Mouse (Mus musculus) R1 (cell line): Measurements from ENCODE around the gene Ppm1d.

Experiments used
- DNase-seq: peaks from one replicate; pipeline ENCODE4 v3.0.0-alpha.2; 2018; ENCODE audit warnings: low read depth, low spot score

Ppm1d gene

DNA sequence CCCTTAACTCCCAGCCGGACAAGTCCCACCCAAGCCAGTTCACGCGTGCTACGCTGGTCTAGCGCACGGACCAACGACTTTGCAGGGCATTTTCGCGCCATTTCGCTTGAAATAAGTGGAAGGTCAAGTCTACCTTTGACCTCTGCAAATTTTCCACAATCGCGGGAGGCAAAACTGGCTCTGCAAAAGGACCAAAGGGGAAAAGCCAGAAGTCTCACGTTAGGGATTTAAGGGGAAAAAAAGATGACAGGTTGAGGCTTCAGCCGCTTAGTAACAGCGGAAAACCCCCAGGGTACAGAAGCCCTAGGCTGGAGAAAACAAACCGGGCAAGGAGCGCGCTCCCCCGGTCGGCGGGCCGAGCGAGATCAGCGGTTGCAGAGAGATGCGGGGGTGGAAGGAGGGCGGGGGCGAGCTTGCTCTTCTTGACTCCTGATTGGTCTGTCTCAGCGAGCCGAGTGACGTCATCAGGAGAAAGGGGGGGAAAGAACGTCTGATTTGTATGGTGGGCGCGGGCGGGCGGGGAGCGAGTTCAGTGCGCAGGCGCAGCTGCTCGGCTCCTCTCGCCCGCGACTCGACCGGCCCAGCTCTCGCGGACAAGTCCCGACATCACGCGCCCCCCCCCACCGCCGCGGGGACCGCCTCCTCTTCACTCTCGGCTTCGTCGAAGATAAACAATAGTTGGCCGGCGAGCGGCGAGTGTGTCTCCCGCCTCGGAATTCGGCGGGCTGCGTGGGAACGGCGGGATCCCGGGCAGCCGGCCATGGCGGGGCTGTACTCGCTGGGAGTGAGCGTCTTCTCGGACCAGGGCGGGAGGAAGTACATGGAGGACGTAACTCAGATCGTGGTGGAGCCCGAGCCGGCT, at the start of gene Ppm1d:
TSS of gene Ppm1d (plus strand) at position 532 of the 862 bp plus-strand sequence.
- peak; percentile 99 for DNase-seq

DNA sequence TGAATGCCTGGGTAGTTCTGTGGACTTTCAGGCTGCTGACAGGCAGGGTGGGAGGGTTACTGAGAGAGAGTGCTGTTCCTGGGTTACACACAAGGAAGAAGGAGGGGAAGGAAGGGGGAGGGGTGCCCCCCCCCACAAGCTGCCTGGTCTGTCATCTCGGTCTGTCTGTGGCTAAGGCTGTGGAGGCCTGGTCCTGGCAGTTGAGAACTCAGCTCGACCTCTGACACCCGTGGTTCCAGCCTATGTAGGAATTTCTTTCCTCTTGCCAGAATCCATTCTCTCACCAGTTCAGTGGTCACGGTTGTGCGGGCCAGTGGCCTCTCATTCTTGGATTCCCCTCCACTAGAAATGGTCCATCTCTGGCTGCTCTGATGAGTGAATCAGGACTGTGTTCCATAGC, 46.4 kb upstream of the Ppm1d start:
- DNase-seq = no peak

DNA sequence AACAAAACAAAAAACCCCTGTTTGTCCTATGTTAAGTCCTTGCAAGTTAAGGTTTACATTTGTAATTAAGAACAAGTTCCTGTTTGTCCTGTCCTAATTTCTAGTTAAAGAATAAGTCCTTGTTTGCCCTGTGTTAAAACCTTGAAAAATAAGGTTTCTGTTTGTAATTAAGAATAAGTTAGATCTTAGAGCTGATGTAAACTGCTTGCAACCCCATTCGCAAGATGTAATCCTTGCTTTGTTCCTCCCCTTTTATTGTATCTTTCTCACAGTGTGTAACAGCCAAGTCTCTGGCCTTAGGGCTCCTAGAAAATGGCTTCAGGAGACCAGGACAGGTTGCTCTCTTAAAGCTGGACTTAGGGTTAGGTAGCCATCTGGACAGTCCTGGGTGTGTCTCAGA, 43.7 kb upstream of the Ppm1d start:
- DNase-seq = no peak

DNA sequence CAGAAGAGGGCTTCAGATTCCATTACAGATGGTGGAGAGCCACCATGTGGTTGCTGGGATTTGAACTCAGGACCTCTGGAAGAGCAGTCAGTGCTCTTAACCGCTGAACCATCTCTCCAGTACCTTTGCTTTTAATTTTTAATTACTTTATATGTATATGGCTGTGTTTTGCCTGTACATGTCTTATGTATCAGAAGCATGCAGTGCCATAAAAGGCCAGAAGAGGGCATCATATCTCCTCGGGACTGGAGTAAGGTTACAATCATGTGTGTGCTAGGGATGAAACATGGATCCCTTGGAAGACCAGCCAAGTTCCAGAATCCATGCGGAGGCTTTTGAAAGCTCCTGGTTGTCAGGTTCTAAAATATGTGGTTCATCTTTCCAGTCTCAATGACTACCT, 40.4 kb upstream of the Ppm1d start:
- peak; percentile 90 for DNase-seq

DNA sequence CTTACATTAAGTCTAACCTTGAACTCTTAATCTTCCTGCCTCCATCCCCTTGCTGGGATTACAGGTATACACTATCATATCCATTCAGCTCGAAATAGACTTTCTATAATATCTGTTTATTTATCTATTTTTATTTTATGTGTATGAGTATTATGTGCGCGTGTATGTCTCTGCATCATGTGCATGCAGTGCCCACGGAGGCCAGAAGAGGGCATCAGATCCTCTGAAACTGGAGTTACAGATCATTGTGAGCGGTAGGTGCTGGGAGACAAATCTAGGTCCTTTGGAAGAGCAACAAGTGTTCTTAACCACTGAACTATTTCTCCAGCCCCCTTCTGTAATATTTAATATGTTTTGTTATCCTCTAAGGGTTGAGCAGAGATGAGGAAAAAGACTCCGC, 37.7 kb upstream of the Ppm1d start:
- DNase-seq = peak; percentile 58

DNA sequence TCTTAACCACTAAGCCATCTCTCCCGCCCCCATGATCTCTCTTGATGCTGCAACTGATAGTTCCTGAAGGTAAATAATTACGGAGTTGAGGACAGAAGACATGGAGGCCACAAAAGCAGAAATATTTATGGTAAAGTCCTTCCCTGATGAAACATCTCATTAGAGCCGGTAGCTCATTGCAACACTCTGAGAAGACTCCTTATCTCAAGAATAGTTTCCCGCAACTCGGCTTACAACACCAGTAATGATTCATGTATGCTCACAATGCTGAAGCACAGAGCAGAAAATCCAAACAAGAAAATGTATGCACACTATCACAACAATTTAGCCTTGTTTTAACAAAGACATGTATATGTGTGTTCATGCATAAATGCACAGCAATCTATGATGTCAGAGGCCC, 35.9 kb upstream of the Ppm1d start:
- no peak for DNase-seq

DNA sequence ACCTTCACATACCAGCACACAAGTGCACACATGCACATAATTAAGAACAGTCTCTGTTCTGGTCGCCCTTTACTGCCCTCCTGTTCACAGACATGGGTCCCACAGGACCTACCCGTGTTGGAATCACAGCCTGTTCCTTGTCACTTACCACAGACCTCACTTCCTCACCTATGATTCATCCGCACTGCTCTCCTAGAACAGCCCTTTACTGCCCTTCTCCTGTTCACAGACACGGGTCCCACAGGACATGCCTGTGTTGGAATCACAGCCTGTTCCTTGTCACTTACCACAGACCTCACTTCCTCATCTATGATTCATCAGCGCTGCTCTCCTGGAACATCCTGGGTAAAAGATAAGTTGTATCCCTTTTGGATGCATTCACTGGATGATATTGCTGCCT, 33.4 kb upstream of the Ppm1d start:
- no peak for DNase-seq

DNA sequence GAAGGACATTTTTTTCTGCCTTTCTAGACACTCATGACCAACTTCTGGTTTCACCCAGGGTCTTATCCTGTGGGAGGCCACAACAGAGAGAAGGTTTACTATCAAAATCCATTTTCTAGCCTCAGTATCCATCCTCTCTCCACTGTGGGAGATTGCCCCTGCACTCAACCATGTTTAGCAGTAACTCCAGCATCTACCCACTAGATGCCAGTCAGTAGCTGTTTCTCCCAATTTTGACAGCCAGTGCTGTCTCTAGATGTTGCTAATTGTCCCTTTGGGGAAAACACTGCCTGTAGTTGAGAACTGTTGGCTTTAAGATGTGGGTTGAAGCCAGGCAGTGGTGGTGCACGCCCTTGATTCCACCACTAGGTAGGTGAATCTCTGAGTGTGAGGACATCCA, 32.9 kb upstream of the Ppm1d start:
- no peak for DNase-seq

DNA sequence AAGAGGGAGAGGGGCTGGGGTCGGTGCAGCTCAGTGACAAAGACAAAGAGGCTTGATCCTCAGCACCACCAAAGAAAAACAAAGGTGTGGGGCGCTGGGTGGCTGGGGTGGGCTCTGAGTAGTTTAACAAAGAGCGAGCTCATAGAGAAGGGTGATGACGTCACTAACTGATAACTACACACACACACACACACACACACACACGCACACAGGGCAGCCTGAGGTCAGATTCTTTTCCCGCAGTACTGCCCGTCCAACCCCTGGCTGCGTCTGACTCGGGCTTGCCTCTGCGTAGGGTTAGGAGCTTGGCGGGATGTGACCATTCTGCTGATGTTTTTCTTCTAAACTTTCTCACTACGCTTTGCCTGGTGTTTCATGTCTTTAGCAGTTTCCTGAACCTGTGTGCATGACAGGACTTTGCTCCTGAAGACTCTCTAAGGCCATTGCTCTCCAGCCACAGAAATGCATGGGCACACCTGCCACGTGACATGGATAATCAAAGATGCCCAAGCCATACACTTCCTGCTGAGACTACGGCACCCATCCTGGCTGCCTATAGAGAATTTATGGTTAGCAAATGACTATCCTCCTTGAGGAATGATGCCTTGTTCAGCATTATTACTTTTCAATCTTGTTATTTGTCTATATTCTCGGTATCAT, 29.7 kb upstream of the Ppm1d start:
- DNase-seq = no peak

DNA sequence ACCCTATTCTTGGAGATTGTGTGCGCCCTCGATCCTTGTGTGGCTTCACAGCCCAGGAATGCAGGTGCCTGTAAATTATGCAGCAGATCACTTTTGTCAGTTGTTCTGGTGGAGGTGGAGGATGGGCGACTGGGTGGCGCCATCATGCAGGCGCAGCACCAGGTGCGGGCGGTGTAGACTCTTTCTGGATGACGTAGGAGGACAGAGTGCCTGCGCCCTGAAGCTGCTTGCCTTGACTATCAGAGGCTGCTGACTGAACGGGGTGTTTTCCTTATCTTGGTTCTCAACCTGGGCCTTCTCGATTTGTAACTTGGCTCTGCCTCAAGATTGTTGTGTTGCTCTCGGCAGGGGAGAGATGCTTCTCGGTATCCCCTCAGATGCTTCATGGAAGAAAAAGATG, 13.1 kb upstream of the Ppm1d start:
- DNase-seq = peak; percentile 38

DNA sequence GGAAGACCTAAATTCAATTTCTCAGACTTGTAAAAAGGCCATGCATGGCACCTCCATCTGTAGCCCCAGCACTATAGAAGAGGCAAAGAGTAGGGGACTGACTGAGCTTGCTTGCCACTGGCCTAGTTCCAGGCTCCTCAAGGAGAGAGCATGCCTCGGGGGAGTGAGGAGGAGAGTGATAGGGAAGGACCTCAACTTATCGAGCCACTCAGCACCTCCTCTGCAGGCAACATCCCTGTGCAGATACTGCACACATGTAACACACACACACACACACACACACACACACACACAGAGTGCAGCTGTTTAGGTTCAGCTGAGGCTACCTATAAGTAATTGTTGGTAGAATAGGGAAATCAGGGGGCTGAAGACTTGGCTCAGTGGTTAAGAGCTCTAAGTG, 11.2 kb upstream of the Ppm1d start:
- DNase-seq = no peak

DNA sequence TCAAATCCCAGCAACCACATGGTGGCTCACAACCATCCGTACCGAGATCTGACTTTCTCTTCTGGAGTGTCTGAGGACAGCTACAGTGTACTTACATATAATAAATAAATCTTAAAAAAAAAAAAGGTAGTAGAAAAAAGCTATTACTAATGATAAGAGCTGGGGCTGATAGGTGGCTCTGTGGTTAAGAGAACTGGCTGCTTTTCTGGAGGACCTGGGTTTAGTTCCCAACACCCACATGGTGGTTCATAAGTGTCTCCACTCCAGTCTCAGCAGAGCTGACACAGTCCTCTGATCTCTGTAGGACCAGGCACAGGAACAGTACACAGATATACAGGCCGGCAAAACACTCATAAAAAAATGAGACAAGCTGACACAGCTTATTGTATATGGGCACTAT, 9.9 kb upstream of the Ppm1d start:
- DNase-seq = no peak

DNA sequence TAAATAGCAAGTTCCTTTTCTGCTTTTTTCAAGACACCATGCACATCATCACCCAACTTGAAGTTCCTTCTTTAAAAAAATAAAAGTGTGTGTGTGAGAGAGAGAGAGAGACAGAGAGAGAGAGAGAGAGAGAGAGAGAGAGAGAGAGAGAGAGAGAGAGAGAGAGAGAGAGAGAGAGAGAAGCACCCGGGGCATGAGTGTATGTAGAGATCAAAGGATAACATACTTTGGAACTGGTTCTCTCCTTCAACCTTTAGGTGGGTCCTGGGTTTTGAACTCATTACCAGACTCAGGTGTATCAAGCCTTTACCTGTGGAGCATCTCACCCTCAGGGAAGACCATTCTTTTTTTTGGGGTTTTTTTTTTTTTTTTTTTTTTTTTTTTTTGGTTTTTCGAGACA, 9.2 kb upstream of the Ppm1d start:
- DNase-seq = no peak

DNA sequence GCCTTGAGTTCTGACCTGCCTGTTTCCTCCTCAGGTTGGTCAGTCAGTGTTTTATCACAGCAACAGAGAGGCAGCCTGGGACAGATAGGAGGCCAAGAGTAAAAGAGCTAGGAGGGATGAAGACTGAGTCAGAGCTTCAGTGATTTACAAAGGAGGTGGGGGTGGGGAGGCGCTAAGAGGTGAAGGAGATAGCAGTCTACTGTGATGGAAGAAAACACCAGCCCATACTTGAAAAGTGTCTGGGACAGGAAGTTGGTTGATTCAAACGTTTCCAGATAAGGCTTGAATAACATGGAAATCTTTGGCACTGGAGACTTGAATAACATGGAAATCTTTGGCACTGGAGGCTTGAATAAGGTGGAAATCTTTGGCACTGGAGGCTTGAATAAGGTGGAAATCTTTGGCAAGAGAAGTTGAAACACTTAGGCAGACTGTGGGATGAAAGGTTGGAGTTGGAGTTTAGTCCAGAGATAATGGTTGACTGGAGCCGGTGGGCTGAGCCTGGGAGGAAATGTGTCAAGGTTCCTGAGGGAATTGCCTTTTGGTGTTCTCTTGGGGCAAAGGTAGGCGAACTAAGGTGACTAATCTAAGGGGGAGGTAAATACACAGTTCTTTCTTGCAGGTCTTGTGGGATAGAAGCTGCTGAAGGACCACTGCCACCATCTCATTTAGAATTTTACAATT, 4.3 kb upstream of the Ppm1d start:
- no peak for DNase-seq

DNA sequence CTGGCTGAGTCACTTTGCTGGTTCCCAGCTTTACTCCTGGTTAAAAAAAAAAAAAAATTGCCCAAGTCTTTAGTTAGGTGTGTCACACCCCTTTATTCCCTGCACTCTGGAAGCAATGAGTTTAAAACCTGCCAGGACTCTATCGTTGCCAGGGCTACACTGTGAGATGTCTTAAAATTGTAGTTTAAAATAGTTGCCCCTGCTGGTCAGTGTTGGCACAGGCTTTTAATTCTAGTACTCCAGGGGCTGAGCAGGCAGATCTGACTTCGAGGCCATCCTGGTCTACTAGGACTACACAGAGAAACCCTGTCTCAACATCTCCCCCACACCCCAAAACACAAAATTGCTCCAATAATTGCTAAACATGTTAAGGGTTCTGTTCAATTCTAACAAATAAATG, 2.2 kb upstream of the Ppm1d start:
- peak; percentile 30 for DNase-seq

DNA sequence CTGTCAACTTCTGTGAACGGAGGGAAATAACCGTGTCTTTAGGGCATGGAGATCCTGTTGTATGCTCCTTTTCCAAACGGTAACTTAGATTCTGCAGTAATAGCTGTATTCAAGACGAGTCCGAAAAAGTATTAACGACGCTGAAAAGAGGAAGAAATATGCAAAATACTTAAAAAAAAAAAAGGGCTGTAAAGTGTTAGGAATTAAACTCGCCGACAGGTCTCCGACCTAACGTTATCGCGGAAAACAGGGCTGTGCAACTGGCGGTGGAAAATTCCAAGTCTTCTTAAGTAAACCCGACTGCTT, 684 bp upstream of the Ppm1d start:
- no peak for DNase-seq

DNA sequence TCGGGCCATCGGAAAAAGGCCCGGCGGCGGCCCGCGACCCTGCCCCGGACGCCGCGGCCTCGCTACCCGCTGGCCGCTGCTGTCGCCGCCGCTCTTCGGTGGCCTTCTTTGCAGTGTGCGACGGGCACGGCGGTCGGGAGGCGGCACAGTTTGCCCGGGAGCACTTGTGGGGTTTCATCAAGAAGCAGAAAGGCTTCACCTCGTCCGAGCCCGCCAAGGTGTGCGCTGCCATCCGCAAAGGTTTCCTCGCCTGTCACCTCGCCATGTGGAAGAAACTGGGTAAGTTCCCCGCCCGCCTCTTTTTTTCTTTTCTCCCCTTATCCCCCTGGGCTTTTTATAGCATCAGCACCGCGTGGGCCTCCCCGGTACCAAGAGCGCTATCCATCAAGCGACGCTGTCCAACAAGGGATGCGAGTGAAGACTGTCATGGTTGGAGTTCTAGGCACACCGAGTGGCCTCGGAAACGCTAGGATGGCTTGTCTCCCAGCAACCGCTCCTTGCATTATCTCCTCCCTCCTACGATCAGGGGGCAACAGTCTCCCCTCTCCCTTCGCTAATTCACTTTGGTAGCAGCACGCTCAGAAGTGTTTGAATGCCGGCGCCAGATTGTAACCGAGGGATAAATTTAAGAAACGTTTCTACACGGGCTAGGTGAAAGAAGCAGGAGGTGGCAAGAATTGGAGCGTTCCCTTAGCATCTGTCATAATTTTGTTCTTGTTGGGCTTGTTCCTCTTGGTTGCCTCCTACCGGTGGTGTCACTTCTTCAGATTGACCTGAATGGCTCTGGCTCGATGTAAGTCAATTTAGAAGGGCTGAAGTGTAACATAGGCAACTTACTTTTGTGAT, 824 bp downstream of the Ppm1d start:
- peak; percentile 74 for DNase-seq

DNA sequence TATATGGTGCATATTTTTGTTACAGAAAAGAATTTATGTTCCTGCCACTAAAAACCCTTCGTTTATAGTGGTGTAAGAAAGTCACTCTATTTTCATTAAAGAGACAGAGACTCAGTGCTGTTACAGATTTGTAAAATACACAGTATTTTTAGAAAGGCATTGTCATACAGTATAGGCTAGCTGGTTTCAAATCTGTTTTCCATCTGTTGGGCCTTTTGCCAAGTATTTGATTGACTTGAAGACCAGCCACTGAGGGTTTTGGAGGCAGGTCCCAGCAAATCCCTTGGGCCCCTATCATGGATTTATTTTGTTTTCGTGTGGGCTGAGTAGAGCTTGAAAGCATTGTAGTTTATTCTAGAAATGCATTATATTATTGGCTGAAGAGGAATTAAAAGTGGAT, 1.8 kb downstream of the Ppm1d start:
- DNase-seq = no peak

DNA sequence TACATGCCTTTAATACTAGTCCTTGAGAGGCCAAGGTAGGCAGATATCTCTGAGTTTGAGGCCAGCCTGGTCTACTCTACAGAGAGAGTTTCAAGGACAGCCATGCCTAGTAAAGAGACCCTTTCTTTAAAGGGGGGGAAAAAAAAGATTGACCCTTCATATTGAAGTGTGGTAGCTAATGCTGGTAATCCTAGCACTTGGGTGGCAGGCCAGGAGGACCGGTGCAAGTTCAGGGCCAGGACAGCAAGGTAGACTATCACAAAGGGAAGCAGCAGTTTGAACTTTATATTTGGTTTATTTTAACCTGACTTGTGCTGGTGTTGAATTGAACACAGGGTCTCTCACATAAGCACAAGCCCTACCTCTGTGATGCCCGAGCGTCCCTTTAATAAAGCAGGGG, 2.3 kb downstream of the Ppm1d start:
- DNase-seq = no peak

DNA sequence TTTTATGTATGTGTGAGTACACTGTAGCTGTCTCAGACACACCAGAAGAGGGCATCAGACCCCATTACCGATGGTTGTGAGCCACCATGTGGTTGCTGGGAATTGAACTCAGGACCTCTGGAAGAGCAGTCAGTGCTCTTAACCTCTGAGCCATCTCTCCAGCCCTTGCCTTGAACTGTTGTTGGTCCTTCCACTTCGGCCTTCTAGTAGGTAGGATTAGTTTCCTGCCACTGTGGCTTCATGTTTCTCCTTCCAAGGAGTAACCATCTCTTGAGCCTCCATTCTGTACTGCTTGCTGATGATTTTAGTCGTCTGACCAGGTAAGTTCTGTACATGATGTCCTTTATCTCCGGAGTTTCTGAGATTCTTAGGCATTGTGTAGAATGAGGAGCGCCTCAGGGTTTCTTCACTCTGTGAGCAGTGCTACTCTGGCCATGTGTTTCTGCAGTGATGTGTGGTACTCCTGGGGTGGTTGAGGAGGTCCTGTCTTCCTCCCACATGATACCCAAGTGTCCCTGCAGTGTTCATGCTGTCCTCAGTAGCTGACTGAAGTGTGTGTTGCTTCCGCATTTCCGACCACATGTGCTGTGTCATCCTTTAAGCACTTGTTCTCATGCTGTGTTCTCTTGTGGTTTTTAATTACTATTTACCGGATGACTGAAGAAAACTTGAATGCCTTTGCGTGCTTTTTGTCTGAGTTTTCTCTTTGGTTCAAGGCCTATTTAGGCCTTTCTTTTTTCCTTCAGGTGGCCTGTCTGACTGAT, 12.7 kb downstream of the Ppm1d start:
- peak; percentile 72 for DNase-seq

DNA sequence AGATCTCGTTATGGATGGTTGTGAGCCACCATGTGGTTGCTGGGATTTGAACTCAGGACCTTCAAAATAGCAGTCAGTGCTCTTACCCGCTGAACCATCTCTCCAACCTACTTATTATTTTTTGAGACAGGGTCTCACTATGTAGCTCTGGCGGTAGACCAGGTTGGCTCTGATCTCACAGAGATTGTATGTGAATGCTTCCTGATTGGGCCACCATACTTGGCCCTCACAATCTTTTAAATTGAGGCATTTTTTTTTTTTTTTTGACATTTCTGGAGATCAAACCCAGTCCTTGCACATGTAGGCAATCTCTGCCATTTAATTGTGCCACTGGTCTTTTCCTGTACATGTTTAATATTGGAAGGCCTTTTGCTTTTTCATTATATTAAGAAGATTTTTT, 17.7 kb downstream of the Ppm1d start:
- no peak for DNase-seq
